Mouse (Mus musculus) ES-E14 (cell line): Measurements from ENCODE around the gene Dlx5.

ENCODE experiments used
- CHD2 ChIP-seq: IDR thresholded peaks from 2 replicates; pipeline ENCODE4 v1.6.1; 2014; ENCODE audit warnings: mild to moderate bottlenecking, low read depth, low read length, inconsistent platforms
- HCFC1 ChIP-seq: IDR thresholded peaks from 2 replicates; pipeline ENCODE4 v1.6.1; 2012; ENCODE audit warnings: low read length, inconsistent platforms, borderline replicate concordance; ENCODE audit not compliant: insufficient read depth
- MAFK ChIP-seq: IDR thresholded peaks from 2 replicates; pipeline ENCODE4 v1.6.1; 2014; ENCODE audit warnings: mild to moderate bottlenecking, low read depth, low read length, inconsistent platforms; ENCODE audit not compliant: insufficient read depth
- ZC3H11A ChIP-seq: IDR thresholded peaks from 2 replicates; pipeline ENCODE4 v1.6.1; 2012; ENCODE audit warnings: low read depth, mild to moderate bottlenecking, inconsistent platforms, low read length, borderline replicate concordance
- ZNF384 ChIP-seq: IDR thresholded peaks from 2 replicates; pipeline ENCODE4 v1.6.1; 2012; ENCODE audit warnings: low read depth, low read length, inconsistent platforms

- no peak for TF ChIP-seq ZC3H11A
- no peak for TF ChIP-seq MAFK
- TF ChIP-seq CHD2, result no peak
- TF ChIP-seq ZNF384, result no peak
- no peak for TF ChIP-seq HCFC1
Measured at GRCm38 (mm10) chr6:6872873-6873272, 9.0 kb downstream of the Dlx5 start.
